30 mouse cellular contexts compared by ENCODE assay signal in the genomic region with DNA sequence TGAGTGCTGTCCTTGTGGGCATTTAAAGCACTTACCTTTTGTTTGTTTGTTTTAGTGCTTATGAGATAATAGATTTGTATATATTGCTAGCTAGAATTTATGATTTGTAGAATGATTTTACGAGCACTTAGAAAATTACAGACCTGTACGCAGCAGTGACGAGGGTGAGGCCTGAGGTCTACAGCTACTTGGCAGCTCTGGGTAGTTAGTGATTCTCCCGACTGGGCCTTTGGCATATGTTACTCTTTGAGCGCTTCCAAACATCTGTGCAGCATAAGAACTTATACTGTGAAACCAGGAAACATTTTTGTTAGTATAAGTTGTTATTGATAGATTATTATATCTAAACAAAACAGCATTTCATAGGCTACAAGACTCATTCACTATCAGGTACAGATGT. TPM values are rescaled to one million over a fixed set of nuclear protein-coding genes. Genes with fewer than 3 reads are reported as not detected.
DNase-seq lines count a peak whose midpoint lies in the region; ATAC-seq lines count a peak whose summit lies in the region.
"Had no signal": no experiment of that assay in that cellular context is flagged by ENCODE, and none has a peak within 500 bp of the region (broad histone marks: within the 10 kb centered on the region; RNA-seq: fewer than 3 reads in every experiment).

No protein-coding gene starts in this region.

- H3K27me3 ChIP-seq in embryonic facial prominence, embryonic 14.5 days (replicated peaks; ENCODE audit: control insufficient read depth, insufficient read depth, low read length) = no peaks in the 10 kb centered on the region
- H3K27me3 ChIP-seq in embryonic facial prominence, embryonic 10.5 days (replicated peaks; ENCODE audit: low read depth, poor library complexity, severe bottlenecking) = no peaks in the 10 kb centered on the region
- no peaks in the 10 kb centered on the region for H3K27me3 ChIP-seq in heart, embryonic 14.5 days (ENCODE audit: control insufficient read depth, insufficient read depth, low read length)
- no peaks in the 10 kb centered on the region for H3K27me3 ChIP-seq in hindbrain, embryonic 14.5 days (ENCODE audit: control insufficient read depth, insufficient read depth, low read length)
- H3K27me3 ChIP-seq in hindbrain, embryonic 13.5 days = no peaks in the 10 kb centered on the region
- H3K27me3 ChIP-seq in neural tube, embryonic 14.5 days (ENCODE audit: control insufficient read depth, insufficient read depth, low read length) = no peaks in the 10 kb centered on the region
- H3K27me3 ChIP-seq: CH12.LX; forebrain, embryonic 13.5 days; limb, embryonic 13.5 days; liver, embryonic 12.5 days had no signal

- WGBS in embryonic facial prominence, embryonic 14.5 days = 58% methylated on average over 5 of the region's 5 CpGs
- 80% methylated on average over 5 of the region's 5 CpGs for WGBS in embryonic facial prominence, embryonic 10.5 days
- WGBS in heart, embryonic 14.5 days = 76% methylated on average over 5 of the region's 5 CpGs
- 76% methylated on average over 5 of the region's 5 CpGs for WGBS in hindbrain, embryonic 14.5 days
- WGBS in hindbrain, embryonic 13.5 days = 80% methylated on average over 5 of the region's 5 CpGs
- WGBS in neural tube, embryonic 14.5 days = 56% methylated on average over 5 of the region's 5 CpGs

- no peak for ATAC-seq in embryonic facial prominence, embryonic 14.5 days (ENCODE audit: low read depth)
- no peak for ATAC-seq in heart, embryonic 14.5 days (ENCODE audit: insufficient number of reproducible peaks, insufficient read depth, low FRiP score, low read depth)
- no peak for ATAC-seq in hindbrain, embryonic 14.5 days (ENCODE audit: low FRiP score)
- no peak for ATAC-seq in hindbrain, embryonic 13.5 days (ENCODE audit: low FRiP score)
- peak; percentile 62; the same call in 1 of the 2 replicates for ATAC-seq in neural tube, embryonic 14.5 days (ENCODE audit: low read depth)
- ATAC-seq: activated CD4-positive, CD25-positive, alpha-beta regulatory T cell, adult 4 months; forebrain, embryonic 13.5 days; intestine, postnatal 0 days; liver, embryonic 12.5 days; liver, postnatal 0 days; midbrain, embryonic 16.5 days had no signal

- no peak overlapping the region for H3K9ac ChIP-seq in embryonic facial prominence, embryonic 14.5 days (ENCODE audit: low read depth, low read length)
- 0 out of 2 replicates have a peak overlapping the region, but pooled peaks have one; percentile 27 for H3K9ac ChIP-seq in heart, embryonic 14.5 days (ENCODE audit: low read length)
- H3K9ac ChIP-seq in hindbrain, embryonic 14.5 days = no peak overlapping the region
- no peak overlapping the region for H3K9ac ChIP-seq in hindbrain, embryonic 13.5 days
- H3K9ac ChIP-seq in neural tube, embryonic 14.5 days (replicated peaks; ENCODE audit: low read depth, low read length) = no peak overlapping the region
- H3K9ac ChIP-seq: forebrain, embryonic 13.5 days; limb, embryonic 13.5 days; liver, embryonic 12.5 days; liver, postnatal 0 days had no signal

- H3K9me3 ChIP-seq in embryonic facial prominence, embryonic 14.5 days (ENCODE audit: control insufficient read depth, low read length) = peaks cover 11% of the 10 kb centered on the region
- H3K9me3 ChIP-seq in embryonic facial prominence, embryonic 10.5 days = 0 out of 2 replicates have a peak, but pooled peaks cover 7% of the 10 kb centered on the region
- H3K9me3 ChIP-seq in heart, embryonic 14.5 days (ENCODE audit: control insufficient read depth, low read length) = peaks cover 6% of the 10 kb centered on the region; the same call in 1 of the 2 replicates
- peaks cover 5% of the 10 kb centered on the region for H3K9me3 ChIP-seq in hindbrain, embryonic 14.5 days (ENCODE audit: control insufficient read depth, low read length)
- no peaks in the 10 kb centered on the region for H3K9me3 ChIP-seq in hindbrain, embryonic 13.5 days
- H3K9me3 ChIP-seq in neural tube, embryonic 14.5 days (ENCODE audit: control insufficient read depth, low read length) = no peaks in the 10 kb centered on the region
- H3K9me3 ChIP-seq: liver, embryonic 12.5 days had no signal

- H3K4me1 ChIP-seq in embryonic facial prominence, embryonic 14.5 days (ENCODE audit: control insufficient read depth, insufficient read depth, low read length) = 0 out of 2 replicates have a peak, but pooled peaks cover 9% of the 10 kb centered on the region
- H3K4me1 ChIP-seq in embryonic facial prominence, embryonic 10.5 days = peaks cover 3% of the 10 kb centered on the region; the same call in 1 of the 2 replicates
- peaks cover 0 to 2% of the 10 kb centered on the region in 2 experiments; a peak in 1 of 4 replicates for H3K4me1 ChIP-seq in heart, embryonic 14.5 days (ENCODE audit: control insufficient read depth in 2 of 2, insufficient read depth in 2 of 2, low read length in 2 of 2)
- no peaks in the 10 kb centered on the region for H3K4me1 ChIP-seq in hindbrain, embryonic 14.5 days (replicated peaks; ENCODE audit: control insufficient read depth, insufficient read depth, low read length)
- 0 out of 2 replicates have a peak, but pooled peaks cover 2% of the 10 kb centered on the region for H3K4me1 ChIP-seq in hindbrain, embryonic 13.5 days (replicated peaks)
- no peaks in the 10 kb centered on the region for H3K4me1 ChIP-seq in neural tube, embryonic 14.5 days (ENCODE audit: control insufficient read depth, insufficient read depth, low read length)
- H3K4me1 ChIP-seq: forebrain, embryonic 13.5 days; limb, embryonic 13.5 days; liver, embryonic 12.5 days had no signal

- H3K27ac ChIP-seq in embryonic facial prominence, embryonic 14.5 days (replicated peaks; ENCODE audit: low read depth, low read length) = no peak overlapping the region
- H3K27ac ChIP-seq in embryonic facial prominence, embryonic 10.5 days (replicated peaks) = no peak overlapping the region; the same call in 1 of the 2 replicates
- H3K27ac ChIP-seq in heart, embryonic 14.5 days (replicated peaks in 1 of 2; ENCODE audit: control insufficient read depth in 1 of 2, insufficient read depth in 1 of 2, low read depth in 2 of 2, low read length in 2 of 2) = peak overlapping the region in 1 of 2 experiments; percentile 48; a peak in 2 of 4 replicates
- 0 out of 2 replicates have a peak overlapping the region, but pooled peaks have one; percentile 14 for H3K27ac ChIP-seq in hindbrain, embryonic 14.5 days
- H3K27ac ChIP-seq in hindbrain, embryonic 13.5 days = no peak overlapping the region
- H3K27ac ChIP-seq in neural tube, embryonic 14.5 days (ENCODE audit: low read depth, low read length) = peak overlapping the region; percentile 36; the same call in 1 of the 2 replicates
- H3K27ac ChIP-seq: forebrain, embryonic 13.5 days; left cerebral cortex, adult 2 months; limb, embryonic 13.5 days; liver, embryonic 12.5 days had no signal

- H3K4me2 ChIP-seq in embryonic facial prominence, embryonic 14.5 days (ENCODE audit: low read depth, low read length) = no peak overlapping the region
- H3K4me2 ChIP-seq in heart, embryonic 14.5 days (ENCODE audit: low read length) = no peak overlapping the region
- no peak overlapping the region for H3K4me2 ChIP-seq in hindbrain, embryonic 14.5 days (replicated peaks)
- no peak overlapping the region for H3K4me2 ChIP-seq in hindbrain, embryonic 13.5 days
- no peak overlapping the region for H3K4me2 ChIP-seq in neural tube, embryonic 14.5 days (ENCODE audit: low read depth, low read length)
- H3K4me2 ChIP-seq: forebrain, embryonic 13.5 days; limb, embryonic 13.5 days; liver, embryonic 12.5 days; midbrain, embryonic 11.5 days had no signal

- peak; percentile 31 for DNase-seq in embryonic facial prominence, embryonic 14.5 days (ENCODE audit: low spot score)
- DNase-seq in embryonic facial prominence, embryonic 10.5 days (ENCODE audit: low spot score) = no peak
- no peak for DNase-seq in heart, adult 8-10 months (ENCODE audit: low spot score)
- DNase-seq in hindbrain, embryonic 14.5 days (ENCODE audit: low spot score) = no peak
- no peak for DNase-seq in urinary bladder, adult 18-20 months (ENCODE audit: low spot score in 2 of 2)
- DNase-seq: adrenal gland, adult 2 months; adrenal gland, postnatal 36 days; cerebellum, adult 18-20 months; cerebellum, postnatal 14 days; gastrocnemius, postnatal 10 days; kidney, adult 9 months; kidney, postnatal 10 days; liver, postnatal 0 days; lung, postnatal 36 days; right cerebral cortex, postnatal 25 days; thymus, postnatal 14 days had no signal

- H3K4me3 ChIP-seq in embryonic facial prominence, embryonic 14.5 days (ENCODE audit: low read depth, low read length) = no peak overlapping the region
- H3K4me3 ChIP-seq in embryonic facial prominence, embryonic 10.5 days = no peak overlapping the region
- H3K4me3 ChIP-seq in heart, embryonic 14.5 days (ENCODE audit: control insufficient read depth in 1 of 2, insufficient read depth in 1 of 2, low read depth in 1 of 2, low read length in 2 of 2) = no peak overlapping the region
- no peak overlapping the region for H3K4me3 ChIP-seq in hindbrain, embryonic 14.5 days (replicated peaks; ENCODE audit: low read length)
- no peak overlapping the region for H3K4me3 ChIP-seq in hindbrain, embryonic 13.5 days
- no peak overlapping the region for H3K4me3 ChIP-seq in neural tube, embryonic 14.5 days (ENCODE audit: low read depth, low read length)
- H3K4me3 ChIP-seq: forebrain, embryonic 13.5 days; left cerebral cortex, adult 2 months; limb, embryonic 13.5 days; liver, embryonic 12.5 days had no signal

- H3K36me3 ChIP-seq in embryonic facial prominence, embryonic 14.5 days (ENCODE audit: control insufficient read depth, insufficient read depth, low read length) = 0 out of 2 replicates have a peak, but pooled peaks cover 12% of the 10 kb centered on the region
- H3K36me3 ChIP-seq in embryonic facial prominence, embryonic 10.5 days (replicated peaks) = peaks cover 20% of the 10 kb centered on the region
- peaks cover 7% of the 10 kb centered on the region; the same call in 1 of the 2 replicates for H3K36me3 ChIP-seq in heart, embryonic 14.5 days (ENCODE audit: control insufficient read depth, insufficient read depth, low read length)
- no peaks in the 10 kb centered on the region for H3K36me3 ChIP-seq in hindbrain, embryonic 14.5 days (replicated peaks; ENCODE audit: control insufficient read depth, insufficient read depth)
- H3K36me3 ChIP-seq in hindbrain, embryonic 13.5 days = peaks cover 9% of the 10 kb centered on the region
- H3K36me3 ChIP-seq in neural tube, embryonic 14.5 days (ENCODE audit: control insufficient read depth, insufficient read depth, low read length) = no peaks in the 10 kb centered on the region

RNA-seq across cellular contexts. Expression of gene Gpr22, which starts 12.3 kb away (rescaled TPM):
- polyA plus RNA-seq in embryonic facial prominence, embryonic 14.5 days (2014; fragmentation: Nextera tagmentation; extraction: Ambion mirVana) = 0.88 and 1.2 TPM in 2 replicates
- 0.69 and 0.93 TPM in 2 replicates for polyA plus RNA-seq in embryonic facial prominence, embryonic 10.5 days (2016; fragmentation: Nextera tagmentation; extraction: Ambion mirVana)
- 12.8 and 15.3 TPM in 2 replicates for polyA plus RNA-seq in heart, embryonic 14.5 days (2014; fragmentation: Nextera tagmentation; extraction: Ambion mirVana)
- total RNA-seq in heart, adult 8-10 months (2022) = 10 to 100 TPM; 20.5 to 30.8 (median 28.3) TPM
- polyA plus RNA-seq in hindbrain, embryonic 14.5 days (2014; fragmentation: Nextera tagmentation; extraction: Ambion mirVana) = 19.7 and 21.1 TPM in 2 replicates
- polyA plus RNA-seq in hindbrain, embryonic 13.5 days (2015; fragmentation: Nextera tagmentation; extraction: Ambion mirVana) = 16.7 and 17.0 TPM in 2 replicates
- polyA plus RNA-seq in neural tube, embryonic 14.5 days (2014; fragmentation: Nextera tagmentation; extraction: Ambion mirVana) = 29.3 and 32.5 TPM in 2 replicates
- total RNA-seq: CH12.LX; gastrocnemius, postnatal 10 days; neutrophil, adult 5-6 weeks had no signal
- polyA plus RNA-seq: gonadal fat pad, adult 2 months had no signal

RNA-seq across cellular contexts. Expression of gene Cog5, which starts 46.7 kb away (rescaled TPM):
- 32.4 and 34.0 TPM in 2 replicates for polyA plus RNA-seq in embryonic facial prominence, embryonic 14.5 days (2014; fragmentation: Nextera tagmentation; extraction: Ambion mirVana)
- 29.0 and 31.1 TPM in 2 replicates for polyA plus RNA-seq in embryonic facial prominence, embryonic 10.5 days (2016; fragmentation: Nextera tagmentation; extraction: Ambion mirVana)
- polyA plus RNA-seq in heart, embryonic 14.5 days (2014; fragmentation: Nextera tagmentation; extraction: Ambion mirVana) = 38.0 and 39.2 TPM in 2 replicates
- total RNA-seq in heart, adult 8-10 months (2022) = 10 to 100 TPM; 56.3 to 63.2 (median 59.0) TPM
- polyA plus RNA-seq in hindbrain, embryonic 14.5 days (2014; fragmentation: Nextera tagmentation; extraction: Ambion mirVana) = 34.3 and 38.0 TPM in 2 replicates
- polyA plus RNA-seq in hindbrain, embryonic 13.5 days (2015; fragmentation: Nextera tagmentation; extraction: Ambion mirVana) = 32.2 and 34.7 TPM in 2 replicates
- polyA plus RNA-seq in neural tube, embryonic 14.5 days (2014; fragmentation: Nextera tagmentation; extraction: Ambion mirVana) = 40.1 and 43.5 TPM in 2 replicates

RNA-seq across cellular contexts. Expression of gene Dus4l, which starts 46.8 kb away (rescaled TPM):
- 8.9 and 9.3 TPM in 2 replicates for polyA plus RNA-seq in embryonic facial prominence, embryonic 14.5 days (2014; fragmentation: Nextera tagmentation; extraction: Ambion mirVana)
- polyA plus RNA-seq in embryonic facial prominence, embryonic 10.5 days (2016; fragmentation: Nextera tagmentation; extraction: Ambion mirVana) = 11.9 and 12.3 TPM in 2 replicates
- polyA plus RNA-seq in heart, embryonic 14.5 days (2014; fragmentation: Nextera tagmentation; extraction: Ambion mirVana) = 6.8 and 8.2 TPM in 2 replicates
- 1 to 10 TPM; 5.2 to 9.2 (median 7.0) TPM for total RNA-seq in heart, adult 8-10 months (2022)
- polyA plus RNA-seq in hindbrain, embryonic 14.5 days (2014; fragmentation: Nextera tagmentation; extraction: Ambion mirVana) = 7.2 and 9.3 TPM in 2 replicates
- polyA plus RNA-seq in hindbrain, embryonic 13.5 days (2015; fragmentation: Nextera tagmentation; extraction: Ambion mirVana) = 6.6 and 6.9 TPM in 2 replicates
- polyA plus RNA-seq in neural tube, embryonic 14.5 days (2014; fragmentation: Nextera tagmentation; extraction: Ambion mirVana) = 7.3 and 9.0 TPM in 2 replicates

Comparison
In these comparisons a context has a peak if more than half of its experiments do, and no peak if none do; other contexts are left out.
1. H3K27ac ChIP-seq: peak in hindbrain, embryonic 14.5 days (single experiment) and neural tube, embryonic 14.5 days (single experiment); none in embryonic facial prominence, embryonic 14.5 days (single experiment), embryonic facial prominence, embryonic 10.5 days (single experiment) and hindbrain, embryonic 13.5 days (single experiment).